Mouse (Mus musculus) embryonic fibroblast, embryonic 13.5 days (primary cell): ENCODE measurements at regions not wholly inside any gene's neighbourhood (a gene's known extent, or its start where the extent isn't known, plus 50 kb on each side); places are given as distances from the start of the nearest gene placed in this dataset.
"Not testable (repeated sequence)": the region's sequence is repeated elsewhere in the genome, so short reads cannot be mapped to it uniquely, and the experiment has no call there.

ENCODE experiments used
- CTCF ChIP-seq: IDR thresholded peaks from 2 replicates; pipeline ENCODE4 v1.5.1; 2011; ENCODE audit warnings: mild to moderate bottlenecking, control low read depth, low read length, moderate library complexity, borderline replicate concordance; ENCODE audit not compliant: insufficient read depth
- POLR2A ChIP-seq: IDR thresholded peaks from 2 replicates; pipeline ENCODE4 v1.6.1; 2011; ENCODE audit warnings: low read depth, mild to moderate bottlenecking, control low read depth, low read length, moderate library complexity

DNA sequence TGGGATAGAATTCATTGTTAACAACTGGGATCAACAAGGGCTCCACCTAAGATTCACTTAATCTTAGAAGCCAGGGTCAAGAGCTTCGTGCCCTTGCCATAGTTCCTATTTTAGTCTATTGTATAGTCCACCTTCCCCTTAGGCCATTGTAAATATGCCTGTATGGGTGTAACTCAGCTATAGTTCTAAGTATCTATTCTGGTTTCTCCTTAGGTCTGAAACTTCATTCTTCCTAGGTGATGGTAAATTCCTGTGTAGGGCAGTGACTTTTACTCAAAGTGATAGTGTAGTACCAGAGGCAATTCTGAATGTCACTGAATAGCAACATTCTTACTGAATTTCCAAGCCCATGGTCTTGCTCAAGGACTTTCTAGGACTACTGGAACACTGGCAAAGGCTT lies 989.4 kb downstream of the Ankrd7 start:
- TF ChIP-seq CTCF, POLR2A: not testable (repeated sequence)
